Mouse (Mus musculus) gonadal fat pad, adult 2 months (tissue): Measurements from ENCODE around the gene Bdkrb2. TPM values are rescaled to one million over a fixed set of nuclear protein-coding genes. Genes with fewer than 3 reads are reported as not detected.

Experiments used
- polyA plus RNA-seq: library from polyadenylated mRNA; depleted of rRNA; stranded (reverse); fragments of >200 nt; gene quantifications from 2 replicates; pipeline ENCODE4 v1.2.3, GENCODE M21; 2012; rRNA removed

Bdkrb2 gene
- polyA plus RNA-seq, 1 experiment = 0.92 TPM

Other genes with a start within 250 kb of the Bdkrb2 start
- not detected in 2 replicates for gene Tunar, start 229.4 kb upstream of the Bdkrb2 start, polyA plus RNA-seq
- gene D430019H16Rik, start 109.4 kb upstream of the Bdkrb2 start, polyA plus RNA-seq = 8.5 and 12.0 TPM in 2 replicates
- gene Bdkrb1, start 39.9 kb downstream of the Bdkrb2 start, polyA plus RNA-seq = 0.20 and 0.32 TPM in 2 replicates
- 13.2 and 15.2 TPM in 2 replicates for gene Gskip, start 121.6 kb downstream of the Bdkrb2 start, polyA plus RNA-seq
- gene Atg2b, start 122.0 kb downstream of the Bdkrb2 start, polyA plus RNA-seq = 19.2 and 20.1 TPM in 2 replicates
- 0.80 and 1.7 TPM in 2 replicates for gene Ak7, start 142.8 kb downstream of the Bdkrb2 start, polyA plus RNA-seq
- 46.4 and 53.4 TPM in 2 replicates for gene Papola, start 221.5 kb downstream of the Bdkrb2 start, polyA plus RNA-seq